In genomic region chr1:36077084-36077483, GRCm38 (mm10) we compare ENCODE assay signal across 17 mouse cellular contexts. TPM values are rescaled to one million over a fixed set of nuclear protein-coding genes. Genes with fewer than 3 reads are reported as not detected.
DNase-seq lines count a peak whose midpoint lies in the region; ATAC-seq and TF ChIP-seq lines count a peak whose summit lies in the region.
"Had no signal": no experiment of that assay in that cellular context is flagged by ENCODE, and none has a peak within 500 bp of the region (broad histone marks: within the 10 kb centered on the region; RNA-seq: fewer than 3 reads in every experiment).

No protein-coding gene starts in this region.

- intact Hi-C loops in heart, postnatal 25 days (cut with DNase I): no loop called here

- peaks cover 99% of the 10 kb centered on the region for H3K36me3 ChIP-seq in liver, embryonic 12.5 days
- 0 out of 2 replicates have a peak, but pooled peaks cover 3% of the 10 kb centered on the region for H3K36me3 ChIP-seq in forebrain, embryonic 14.5 days (ENCODE audit: control insufficient read depth, insufficient read depth, low read length)
- peaks cover 12% of the 10 kb centered on the region for H3K36me3 ChIP-seq in midbrain, embryonic 11.5 days (ENCODE audit: control insufficient read depth, insufficient read depth, low read length)
- H3K36me3 ChIP-seq in small intestine, adult 2 months (ENCODE audit: control insufficient read depth, insufficient read depth, low read length): peaks cover 21% of the 10 kb centered on the region

- H3K4me2 ChIP-seq in liver, embryonic 12.5 days: no peak overlapping the region
- H3K4me2 ChIP-seq in forebrain, embryonic 14.5 days (ENCODE audit: low read length): no peak overlapping the region
- no peak overlapping the region for H3K4me2 ChIP-seq in midbrain, embryonic 11.5 days

- no peak overlapping the region for H3K9ac ChIP-seq in liver, embryonic 12.5 days
- H3K9ac ChIP-seq in forebrain, embryonic 14.5 days (ENCODE audit: low read length): no peak overlapping the region
- no peak overlapping the region for H3K9ac ChIP-seq in midbrain, embryonic 11.5 days (ENCODE audit: low read length)

- peaks cover 79% of the 10 kb centered on the region for H3K4me1 ChIP-seq in liver, embryonic 12.5 days
- peaks cover 15% of the 10 kb centered on the region for H3K4me1 ChIP-seq in forebrain, embryonic 14.5 days (ENCODE audit: control insufficient read depth, insufficient read depth, low read length)
- H3K4me1 ChIP-seq in midbrain, embryonic 11.5 days (ENCODE audit: control insufficient read depth, insufficient read depth, low read length): peaks cover 20% of the 10 kb centered on the region
- peaks cover 72% of the 10 kb centered on the region for H3K4me1 ChIP-seq in small intestine, adult 2 months (ENCODE audit: control insufficient read depth, insufficient read depth, insufficient read length, low read length)

- no peaks in the 10 kb centered on the region for H3K9me3 ChIP-seq in liver, embryonic 12.5 days (replicated peaks)
- H3K9me3 ChIP-seq in forebrain, embryonic 14.5 days (replicated peaks; ENCODE audit: control insufficient read depth, low read length): no peaks in the 10 kb centered on the region
- H3K9me3 ChIP-seq in midbrain, embryonic 11.5 days (ENCODE audit: control insufficient read depth, low read length): no peaks in the 10 kb centered on the region
- H3K9me3 ChIP-seq: embryonic facial prominence, embryonic 10.5 days had no signal

- no peak for ATAC-seq in liver, embryonic 12.5 days
- ATAC-seq in forebrain, embryonic 14.5 days: peak; percentile 29
- ATAC-seq in midbrain, embryonic 11.5 days (ENCODE audit: low FRiP score): peak; percentile 72
- ATAC-seq: Patski had no signal

- H3K27me3 ChIP-seq in liver, embryonic 12.5 days (replicated peaks): no peaks in the 10 kb centered on the region
- H3K27me3 ChIP-seq in forebrain, embryonic 14.5 days (replicated peaks; ENCODE audit: control insufficient read depth, insufficient read depth, low read length): no peaks in the 10 kb centered on the region
- no peaks in the 10 kb centered on the region for H3K27me3 ChIP-seq in midbrain, embryonic 11.5 days (ENCODE audit: control insufficient read depth, insufficient read depth, low read length)
- no peaks in the 10 kb centered on the region for H3K27me3 ChIP-seq in small intestine, adult 2 months (ENCODE audit: control insufficient read depth, insufficient read depth, low read length)
- H3K27me3 ChIP-seq: CH12.LX, Patski had no signal

- H3K4me3 ChIP-seq in liver, embryonic 12.5 days: no peak overlapping the region
- H3K4me3 ChIP-seq in forebrain, embryonic 14.5 days (ENCODE audit: low read depth, low read length): no peak overlapping the region
- no peak overlapping the region for H3K4me3 ChIP-seq in midbrain, embryonic 11.5 days (ENCODE audit: low read depth, low read length)
- H3K4me3 ChIP-seq in small intestine, adult 2 months (ENCODE audit: low read depth, low read length): no peak overlapping the region
- H3K4me3 ChIP-seq: embryonic facial prominence, embryonic 10.5 days; gastrocnemius, adult 2 months; layer of hippocampus, adult 2 months; left cerebral cortex, adult 2 months had no signal

- TF ChIP-seq POLR2A in small intestine, adult 2 months (IDR thresholded peaks at IDR 0.05; ENCODE audit: low read depth, low read length): no peak

- DNase-seq in liver: no peak
- DNase-seq in forebrain, embryonic 14.5 days (ENCODE audit: low spot score): no peak
- DNase-seq in midbrain, embryonic 11.5 days (ENCODE audit: low spot score, missing footprints): no peak
- no peak for DNase-seq in adrenal gland, postnatal 4 days (ENCODE audit: low spot score in 2 of 2)
- DNase-seq in heart, postnatal 25 days (ENCODE audit: low spot score): no peak
- DNase-seq: gastrocnemius, adult 2 months; heart, postnatal 14 days; kidney, adult 9 months; lung, postnatal 10 days; right cerebral cortex, postnatal 14 days had no signal

- no peak for TF ChIP-seq CTCF in small intestine, adult 2 months (IDR thresholded peaks at IDR 0.05; ENCODE audit: extremely low read depth, insufficient read length, insufficient replicate concordance, low read depth, low read length)

- 93% methylated on average over 6 of the region's 6 CpGs for WGBS in liver, embryonic 12.5 days (ENCODE audit: insufficient replicate concordance)
- 41% methylated on average over 6 of the region's 6 CpGs for WGBS in forebrain, embryonic 14.5 days
- WGBS in midbrain, embryonic 11.5 days: 56% methylated on average over 6 of the region's 6 CpGs
- WGBS in small intestine, adult 2 months: 44% methylated on average over 6 of the region's 6 CpGs

- H3K27ac ChIP-seq in liver, embryonic 12.5 days: peak overlapping the region; percentile 7; the same call in 1 of the 2 replicates
- H3K27ac ChIP-seq in forebrain, embryonic 14.5 days (ENCODE audit: low read depth, low read length): no peak overlapping the region
- no peak overlapping the region for H3K27ac ChIP-seq in midbrain, embryonic 11.5 days (ENCODE audit: low read depth, low read length)
- peak overlapping the region; percentile 91 for H3K27ac ChIP-seq in small intestine, adult 2 months (ENCODE audit: insufficient read depth, low read depth, low read length)
- H3K27ac ChIP-seq: embryonic facial prominence, embryonic 10.5 days; gastrocnemius, adult 2 months; layer of hippocampus, adult 2 months; left cerebral cortex, adult 2 months had no signal

RNA-seq across cellular contexts. Expression of gene Hs6st1, which starts 8.9 kb away (rescaled TPM):
- 21.9 and 23.6 TPM in 2 replicates for polyA plus RNA-seq in liver, embryonic 12.5 days (2016; fragmentation: Nextera tagmentation; extraction: Ambion mirVana)
- polyA plus RNA-seq in forebrain, embryonic 14.5 days (2014; fragmentation: Nextera tagmentation; extraction: Ambion mirVana): 10.2 and 10.6 TPM in 2 replicates
- polyA plus RNA-seq in midbrain, embryonic 11.5 days (2014; fragmentation: Nextera tagmentation; extraction: Ambion mirVana): 16.7 and 20.3 TPM in 2 replicates
- polyA plus RNA-seq in small intestine, adult 2 months (2012; rRNA removed): 33.9 and 53.7 TPM in 2 replicates
- total RNA-seq in adrenal gland, postnatal 4 days (2021): 10 to 100 TPM; 79.2 to 89.3 TPM
- total RNA-seq in heart, postnatal 25 days (2021): 10 to 100 TPM; 23.0 to 23.1 TPM

Comparison
In these comparisons a context has a peak if more than half of its experiments do, and no peak if none do; other contexts are left out.
1. H3K27ac ChIP-seq: peak in liver, embryonic 12.5 days (single experiment) and small intestine, adult 2 months (single experiment); none in forebrain, embryonic 14.5 days (single experiment) and midbrain, embryonic 11.5 days (single experiment).